Mouse (Mus musculus) adrenal gland, postnatal 25 days (tissue): ENCODE measurements around the gene Olfr1427. TPM values are rescaled to one million over a fixed set of nuclear protein-coding genes. Genes with fewer than 3 reads are reported as not detected.
"Not testable (repeated sequence)": the region's sequence is repeated elsewhere in the genome, so short reads cannot be mapped to it uniquely, and the experiment has no call there.

Experiments used
- DNase-seq: peaks from one replicate; pipeline ENCODE4 v3.0.0; 2021; ENCODE audit warnings: mixed read lengths
- long read RNA-seq: library from polyadenylated mRNA; stranded (forward); transcript quantifications from one replicate; pipeline ENCODE4 v2.0.0, GENCODE M21; 2021
- total RNA-seq: library from RNA; stranded (reverse); gene quantifications from 2 replicates; pipeline ENCODE4 v1.2.3, GENCODE M21; 2021

Gene Olfr1427
- total RNA-seq = not detected in 2 replicates
- long read RNA-seq = 0 reads

DNA sequence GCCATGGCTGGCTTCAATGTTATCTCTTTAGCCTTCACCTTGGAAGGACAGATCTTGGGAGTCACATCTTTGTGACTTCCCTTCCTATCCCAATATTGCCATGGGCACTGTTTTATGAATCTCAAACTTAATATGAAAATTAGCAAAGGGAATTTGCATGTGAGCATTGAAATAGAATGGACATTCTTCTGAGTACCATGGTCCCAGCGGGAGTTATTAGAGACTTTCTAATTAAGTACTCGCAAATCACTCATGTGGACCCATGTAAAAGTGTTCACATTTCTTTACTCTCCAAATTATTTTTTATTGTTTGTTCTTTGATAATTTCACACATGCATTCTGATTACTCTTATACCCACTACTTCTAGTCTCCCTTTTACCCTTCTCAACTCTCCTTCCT is at the start of gene Olfr1427:
TSS of gene Olfr1427 (minus strand) at position 101 of the 400 bp plus-strand sequence.
- no peak for DNase-seq

DNA sequence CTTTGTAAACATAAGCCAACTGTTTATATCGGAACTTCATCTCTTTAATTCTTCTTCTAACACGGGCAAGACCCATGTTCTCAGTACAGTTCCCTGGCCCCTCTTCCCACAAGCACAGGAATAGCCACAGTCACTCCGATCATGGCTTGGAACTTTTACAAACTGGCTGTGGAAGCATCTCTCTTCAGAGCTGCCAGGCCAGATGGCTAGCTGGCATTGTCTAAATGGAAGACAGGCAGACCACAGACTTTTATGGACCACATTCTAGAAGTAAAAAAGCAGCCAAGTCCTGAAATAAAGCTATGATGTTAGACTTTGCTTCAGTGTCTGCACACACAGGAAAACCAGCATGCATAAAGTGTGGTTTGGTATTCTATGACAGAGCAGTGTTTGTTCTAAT is 42.3 kb upstream of the Olfr1427 start:
- DNase-seq = no peak

DNA sequence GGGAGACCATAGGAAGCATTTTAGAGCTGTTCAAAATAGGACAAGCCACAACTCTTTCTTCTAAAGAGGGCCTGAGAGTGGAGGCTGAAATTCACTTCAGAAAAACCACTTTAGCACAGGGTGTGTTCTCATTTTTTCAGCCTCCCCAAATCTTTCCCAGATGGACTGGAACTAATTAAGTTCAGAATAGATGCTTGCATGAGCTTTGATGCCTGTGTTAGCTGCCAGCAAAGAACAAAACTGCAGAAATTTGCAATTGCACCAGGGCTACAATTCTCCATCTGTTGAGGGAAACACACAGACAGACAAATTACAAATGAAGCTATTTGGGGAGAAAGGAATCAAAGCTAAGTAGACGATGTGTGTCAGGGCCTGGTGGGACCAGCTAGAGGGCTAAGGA is 40.2 kb upstream of the Olfr1427 start:
- DNase-seq = no peak

DNA sequence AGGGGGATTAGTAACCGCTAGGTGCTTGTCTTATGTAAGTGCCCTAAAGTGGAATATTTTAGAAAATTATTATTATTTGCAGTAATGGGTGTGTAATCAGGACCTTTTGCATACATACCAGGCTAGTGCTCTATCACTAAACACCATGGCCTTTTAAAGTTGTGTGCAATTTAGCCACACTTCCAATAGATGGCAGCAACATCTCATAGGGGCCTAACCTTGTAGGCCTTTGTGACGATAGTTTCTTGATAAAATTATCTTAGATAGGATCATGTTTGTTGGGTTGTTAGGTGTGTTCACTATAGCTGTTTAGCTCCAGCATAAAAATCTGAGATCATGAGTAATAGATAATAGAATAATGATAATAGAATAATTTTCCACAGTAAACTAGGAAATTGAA is 31.2 kb upstream of the Olfr1427 start:
- no peak for DNase-seq

DNA sequence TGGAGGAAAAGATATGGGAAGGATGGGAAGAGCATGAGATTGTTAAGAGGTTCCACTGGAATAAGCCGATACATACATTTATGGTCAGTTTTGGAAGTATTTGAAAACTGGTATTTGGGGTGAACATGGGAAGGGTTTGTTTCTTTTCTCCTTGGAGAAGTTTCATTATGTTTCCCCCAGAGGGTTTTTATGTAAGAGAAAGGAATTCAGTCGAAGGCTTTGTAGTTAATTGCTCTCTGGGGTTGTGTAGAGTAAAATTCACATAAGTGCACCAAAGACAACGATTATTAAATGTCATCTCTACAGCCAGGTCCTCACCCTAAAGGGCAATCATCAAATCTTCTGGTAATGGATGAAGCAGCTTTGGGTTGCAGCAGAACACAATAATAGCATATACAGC is 20.0 kb upstream of the Olfr1427 start, which contains the start of gene Olfr76:
TSS of gene Olfr76 (minus strand) at position 101 of the 400 bp plus-strand sequence.
- DNase-seq = no peak

DNA sequence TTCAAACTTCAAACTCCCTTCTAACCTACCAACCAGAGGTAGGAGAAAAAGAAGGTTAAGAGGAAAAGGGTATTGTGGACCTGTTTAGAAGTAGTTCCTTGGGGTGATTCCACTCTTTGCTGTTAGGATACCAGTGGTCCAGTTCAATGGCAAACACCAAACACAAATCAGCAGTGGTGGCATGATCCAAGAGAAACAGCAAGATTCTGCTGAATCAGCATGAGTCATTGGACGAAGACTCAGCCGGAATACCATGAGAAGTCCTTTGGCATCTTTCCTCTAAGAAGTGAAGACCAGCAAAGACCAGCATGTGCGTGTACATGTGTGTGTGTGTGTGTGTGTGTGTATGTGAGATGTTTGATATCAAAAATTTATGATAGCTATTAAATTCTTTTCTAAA is 13.3 kb upstream of the Olfr1427 start:
- DNase-seq = no peak

DNA sequence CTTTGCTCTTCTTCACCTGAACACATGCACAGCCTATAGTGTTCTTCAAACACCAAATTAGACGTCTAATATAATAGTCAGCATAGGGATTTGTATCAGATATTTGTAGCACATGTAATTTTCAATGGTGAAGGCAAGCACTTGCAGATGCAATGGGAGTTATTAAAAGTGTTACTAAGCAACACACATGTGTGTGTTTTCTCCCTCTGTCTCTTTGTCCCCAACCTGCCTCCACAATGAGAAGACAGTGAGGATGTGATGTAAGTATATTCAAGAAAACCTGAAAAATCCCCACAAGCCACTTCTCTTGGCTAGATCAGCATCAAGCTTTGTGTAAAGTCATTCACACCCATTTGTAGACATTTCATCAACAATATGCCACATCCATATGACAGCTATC is 12.7 kb upstream of the Olfr1427 start, which contains the start of gene Olfr1428:
TSS of gene Olfr1428 (minus strand) at position 101 of the 400 bp plus-strand sequence.
- no peak for DNase-seq

DNA sequence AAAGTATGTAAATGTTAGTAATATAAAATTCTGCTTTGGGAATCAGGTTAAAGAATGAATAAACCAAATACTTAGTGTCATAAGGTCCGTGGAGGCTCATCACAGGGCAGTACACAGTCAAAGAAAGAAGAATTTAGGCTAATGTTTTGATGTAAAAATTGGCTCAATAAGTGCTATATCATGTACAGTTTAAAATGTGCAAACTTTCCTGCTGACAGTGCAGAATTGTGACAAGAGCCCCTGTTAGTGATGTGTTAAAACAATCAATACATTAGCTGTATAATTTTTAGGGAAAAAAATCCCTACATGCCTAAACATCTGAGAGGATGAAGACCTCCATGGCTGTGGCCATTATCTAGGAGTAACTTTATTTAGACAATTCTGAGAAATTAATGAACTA is 10.7 kb upstream of the Olfr1427 start:
- no peak for DNase-seq

DNA sequence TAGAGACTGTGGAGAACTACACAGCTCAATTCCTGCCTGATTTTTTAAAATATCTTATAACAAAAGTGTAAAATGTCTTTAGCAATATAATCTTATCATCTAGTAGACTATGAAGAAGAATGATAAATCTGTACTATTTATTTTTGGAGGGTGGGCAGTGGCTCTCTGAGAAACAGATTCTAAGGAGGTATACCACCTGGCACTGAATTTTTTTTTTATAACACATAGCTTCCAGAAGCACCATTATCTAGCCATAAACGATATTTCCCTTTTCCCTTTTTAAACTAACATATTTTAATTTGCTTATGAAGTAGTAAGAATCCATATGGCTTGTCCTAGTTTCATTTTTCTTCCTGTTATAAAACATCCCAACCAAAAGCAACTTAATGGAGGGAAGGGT is 1.4 kb upstream of the Olfr1427 start:
- DNase-seq = no peak

DNA sequence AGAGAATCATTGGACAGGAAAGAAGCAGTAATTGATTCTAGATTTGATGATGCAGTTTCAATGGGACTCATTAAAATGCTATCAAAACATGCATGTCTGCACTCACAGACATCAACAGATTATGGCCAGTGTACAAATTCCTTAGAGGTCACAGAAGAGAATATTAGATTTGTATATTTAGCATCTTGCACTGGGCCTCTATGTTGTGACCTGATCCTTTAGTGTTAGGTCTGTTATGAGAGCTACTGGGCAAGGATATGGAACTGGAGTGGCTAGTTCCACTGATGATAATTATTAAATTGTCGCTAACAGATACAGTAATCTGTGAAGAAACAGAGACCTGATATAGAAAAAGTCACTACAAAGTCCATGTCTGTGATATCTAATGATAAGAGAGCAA is 11.2 kb downstream of the Olfr1427 start, which contains the start of gene Olfr1426:
TSS of gene Olfr1426 (minus strand) at position 101 of the 400 bp plus-strand sequence.
- no peak for DNase-seq

DNA sequence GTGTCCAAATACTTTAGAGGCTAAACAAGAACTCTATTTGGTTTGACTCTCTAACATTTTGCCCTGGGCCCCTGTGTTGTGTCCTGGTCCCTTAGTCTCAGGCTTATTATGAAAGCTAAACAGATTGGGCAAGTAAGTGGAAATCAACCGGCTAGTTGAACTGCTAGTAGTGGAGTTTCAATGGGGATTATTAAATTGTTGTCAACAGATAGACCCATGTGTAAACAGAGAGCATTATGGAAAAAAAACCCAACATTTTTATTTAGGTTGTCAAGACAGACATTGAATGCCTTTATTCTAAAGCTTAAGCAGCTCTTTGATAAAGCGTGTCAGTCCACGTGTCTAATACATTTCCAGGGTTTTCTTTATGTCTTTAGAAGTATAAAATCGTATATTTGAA is 25.5 kb downstream of the Olfr1427 start, which contains the start of gene Olfr1425:
TSS of gene Olfr1425 (minus strand) at position 101 of the 400 bp plus-strand sequence.
- not testable (repeated sequence) for DNase-seq

DNA sequence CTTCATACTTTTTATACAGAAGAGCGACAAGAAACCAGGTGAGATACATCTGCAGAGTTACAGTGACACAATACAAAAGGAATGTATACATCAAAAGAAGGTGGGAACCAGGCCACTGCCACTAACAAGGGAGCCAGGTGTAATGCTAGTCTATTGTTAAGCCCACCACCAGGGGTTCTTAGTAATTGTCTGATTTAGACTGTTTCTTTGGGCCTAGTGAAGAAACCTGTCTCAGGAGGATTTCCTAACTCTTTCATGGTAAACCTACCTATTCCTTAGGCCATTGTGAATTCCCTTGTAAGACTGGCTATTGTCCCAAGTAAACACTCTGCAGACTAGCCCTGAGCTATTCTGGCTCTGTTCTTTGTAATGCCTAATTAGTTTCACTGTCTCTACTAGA is 33.6 kb downstream of the Olfr1427 start:
- DNase-seq = not testable (repeated sequence)

DNA sequence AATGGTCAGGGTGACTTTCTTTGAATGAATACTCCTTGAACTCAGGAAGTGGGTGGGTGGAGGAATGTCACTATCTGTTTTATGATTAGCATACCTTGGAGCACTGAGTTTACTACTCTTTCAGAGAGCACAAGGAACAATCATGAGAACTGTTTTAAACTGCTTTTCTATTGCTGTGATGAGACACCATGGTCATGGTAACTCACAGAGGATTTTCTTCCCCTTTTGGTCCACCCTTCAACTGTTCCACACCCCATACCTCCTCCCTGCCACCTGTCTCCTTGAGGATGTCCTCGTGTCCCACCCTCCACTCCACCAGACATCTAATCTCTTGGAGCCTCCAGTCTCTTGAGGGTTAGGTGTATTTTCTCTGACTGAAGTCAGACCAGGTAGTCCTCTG is 35.3 kb downstream of the Olfr1427 start:
- not testable (repeated sequence) for DNase-seq

DNA sequence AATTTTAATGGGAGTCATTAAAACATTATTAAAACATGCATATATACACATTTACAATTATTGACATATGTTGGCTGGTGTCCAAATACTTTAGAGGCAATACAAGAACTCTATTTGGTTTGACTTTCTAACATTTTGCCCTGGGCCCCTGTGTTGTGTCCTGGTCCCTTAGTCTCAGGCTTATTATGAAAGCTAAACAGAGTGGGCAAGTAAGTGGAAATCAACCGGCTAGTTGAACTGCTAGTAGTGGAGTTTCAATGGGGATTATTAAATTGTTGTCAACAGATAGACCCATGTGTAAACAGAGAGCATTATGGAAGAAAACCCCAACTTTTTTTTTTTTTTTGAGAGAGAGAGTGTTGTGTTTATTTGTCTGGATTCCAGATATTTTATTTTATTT is 40.6 kb downstream of the Olfr1427 start, which contains the start of gene Olfr1424:
TSS of gene Olfr1424 (minus strand) at position 101 of the 400 bp plus-strand sequence.
- DNase-seq = not testable (repeated sequence)

Other genes starting within 250 kb of the Olfr1427 start
- not detected in 2 replicates for gene Olfr1418, start 242.3 kb downstream of the Olfr1427 start, total RNA-seq
- gene Olfr1419, start 228.2 kb downstream of the Olfr1427 start, total RNA-seq = not detected in 2 replicates
- not detected in 2 replicates for gene Olfr1420, start 216.8 kb downstream of the Olfr1427 start, total RNA-seq
- 28.9 and 30.0 TPM in 2 replicates for gene Patl1, start 190.9 kb downstream of the Olfr1427 start, total RNA-seq
- gene Osbp, start 137.4 kb downstream of the Olfr1427 start, total RNA-seq = 91.9 and 111 TPM in 2 replicates
- not detected in 2 replicates for gene Olfr1423, start 62.0 kb downstream of the Olfr1427 start, total RNA-seq
- not detected in 2 replicates for gene Olfr1424, start 40.7 kb downstream of the Olfr1427 start, total RNA-seq
- gene Olfr1425, start 25.6 kb downstream of the Olfr1427 start, total RNA-seq = not detected in 2 replicates
- gene Olfr1426, start 11.3 kb downstream of the Olfr1427 start, total RNA-seq = not detected in 2 replicates
- gene Olfr1428, start 12.6 kb upstream of the Olfr1427 start, total RNA-seq = not detected in 2 replicates
- gene Olfr76, start 19.9 kb upstream of the Olfr1427 start, total RNA-seq = not detected in 2 replicates
- not detected in 2 replicates for gene Olfr1555-ps1, start 66.8 kb upstream of the Olfr1427 start, total RNA-seq
- not detected in 2 replicates for gene Olfr1431, start 97.3 kb upstream of the Olfr1427 start, total RNA-seq
- not detected in 2 replicates for gene Olfr1432, start 129.3 kb upstream of the Olfr1427 start, total RNA-seq
- gene Olfr262, start 138.3 kb upstream of the Olfr1427 start, total RNA-seq = not detected in 2 replicates
- gene Olfr235, start 157.7 kb upstream of the Olfr1427 start, total RNA-seq = not detected in 2 replicates
- gene Olfr1434, start 176.5 kb upstream of the Olfr1427 start, total RNA-seq = not detected in 2 replicates
- not detected in 2 replicates for gene Olfr1436, start 195.8 kb upstream of the Olfr1427 start, total RNA-seq
- gene Olfr1437, start 221.8 kb upstream of the Olfr1427 start, total RNA-seq = not detected in 2 replicates
- not detected in 2 replicates for gene Olfr1438-ps1, start 232.6 kb upstream of the Olfr1427 start, total RNA-seq